Mouse (Mus musculus) heart, embryonic 16.5 days (tissue): Measurements from ENCODE around the gene Ciapin1. TPM values are rescaled to one million over a fixed set of nuclear protein-coding genes. Genes with fewer than 3 reads are reported as not detected.
"Not testable (repeated sequence)": the region's sequence is repeated elsewhere in the genome, so short reads cannot be mapped to it uniquely, and the experiment has no call there.

Experiments
- ATAC-seq: fragments of 200-750 bp; cut with Nextera tagmentation; replicated peaks from 2 replicates; pipeline ENCODE4 v1.8.0; 2017; ENCODE audit warnings: moderate number of reproducible peaks; ENCODE audit not compliant: insufficient read depth, low FRiP score; ENCODE audit errors: extremely low read depth
- H3K27ac ChIP-seq: fragments of 300-500 bp; sonication (generic); 2 replicates; pipeline ENCODE4 v1.5.1; 2014; ENCODE audit warnings: mild to moderate bottlenecking, low read length, control low read depth, moderate library complexity
- H3K27me3 ChIP-seq: fragments of 300-500 bp; sonication (generic); 2 replicates; pipeline ENCODE4 v1.6.1; 2014; ENCODE audit warnings: low read length, mixed read lengths; ENCODE audit not compliant: control insufficient read depth, insufficient read depth
- H3K36me3 ChIP-seq: fragments of 300-500 bp; sonication (generic); 2 replicates; pipeline ENCODE4 v1.6.1; 2014; ENCODE audit not compliant: control insufficient read depth, insufficient read depth
- H3K4me1 ChIP-seq: fragments of 300-500 bp; sonication (generic); 2 replicates; pipeline ENCODE4 v1.6.1; 2014; ENCODE audit warnings: low read length, mixed read lengths; ENCODE audit not compliant: control insufficient read depth, insufficient read depth
- H3K4me2 ChIP-seq: fragments of 300-500 bp; sonication (generic); 2 replicates; pipeline ENCODE4 v1.6.1; 2014; ENCODE audit warnings: low read depth, mild to moderate bottlenecking, control low read depth, low read length
- H3K4me3 ChIP-seq: fragments of 300-500 bp; sonication (generic); 2 replicates; pipeline ENCODE4 v1.5.1; 2014; ENCODE audit warnings: mild to moderate bottlenecking, control low read depth, low read length
- H3K9ac ChIP-seq: fragments of 300-500 bp; sonication (generic); 2 replicates; pipeline ENCODE4 v1.6.1; 2014; ENCODE audit warnings: low read length, control low read depth
- H3K9me3 ChIP-seq: fragments of 300-500 bp; sonication (generic); replicated peaks from 2 replicates; pipeline ENCODE4 v1.6.1; 2016; ENCODE audit warnings: low read length; ENCODE audit not compliant: control insufficient read depth
- WGBS: fragments of 180-500 bp; shearing (Covaris S2); extraction: QIAGEN DNeasy Blood & Tissue Kit; methylation state at CpG from one replicate; pipeline ENCODE4 v1.1.7; 2014; 5-methylcytosine and 5-hydroxymethylcytosine counted together
- polyA plus RNA-seq: library from polyadenylated mRNA; unstranded; fragments of >200 nt; fragmentation: Nextera tagmentation; extraction: Ambion mirVana; gene quantifications from 2 replicates; pipeline ENCODE4 v1.2.1, GENCODE M21; 2015

The Ciapin1 gene
- polyA plus RNA-seq, 1 experiment from 2014 or later = 98.8 TPM

- Histone ChIP-seq H3K4me2 (peak overlapping the region; percentile 95), H3K9ac (peak overlapping the region; percentile 99), H3K27ac (no peak overlapping the region), H3K4me1 (peaks cover 16% of the 10 kb centered on the region), H3K27me3 (no peaks in the 10 kb centered on the region), H3K4me3 (peak overlapping the region; percentile 99), H3K36me3 (peaks cover 6% of the 10 kb centered on the region), H3K9me3 (no peaks in the 10 kb centered on the region)
- WGBS = 59% methylated on average over 11 of the region's 11 CpGs
- no peak for ATAC-seq
These were observed 1.5 kb downstream of the Ciapin1 start for GRCm38 (mm10) chr8:94836456-94837240.

DNA sequence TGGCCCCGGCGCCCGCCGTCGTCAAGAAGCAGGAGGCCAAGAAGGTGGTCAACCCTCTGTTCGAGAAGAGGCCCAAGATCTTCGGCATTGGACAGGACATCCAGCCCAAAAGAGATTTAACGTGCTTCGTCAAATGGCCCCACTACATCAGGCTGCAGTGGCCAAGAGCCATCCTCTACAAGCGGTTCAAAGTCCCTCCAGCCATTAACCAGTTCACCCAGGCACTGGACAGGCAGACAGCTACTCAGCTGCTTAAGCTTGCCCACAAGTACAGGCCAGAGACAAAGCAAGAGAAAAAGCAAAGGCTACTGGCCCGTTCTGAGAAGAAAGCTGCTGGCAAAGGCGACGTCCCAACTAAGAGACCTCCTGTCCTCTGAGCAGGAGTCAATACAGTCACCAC, 2.4 kb downstream of the Ciapin1 start:
- ATAC-seq, H3K4me3 ChIP-seq, H3K9me3 ChIP-seq, H3K4me2 ChIP-seq, H3K9ac ChIP-seq, H3K27ac ChIP-seq, H3K27me3 ChIP-seq: not testable (repeated sequence)
- 94% methylated on average over 13 of the region's 13 CpGs for WGBS
- H3K4me1 ChIP-seq = peaks cover 16% of the 10 kb centered on the region
- H3K36me3 ChIP-seq = peaks cover 11% of the 10 kb centered on the region

DNA sequence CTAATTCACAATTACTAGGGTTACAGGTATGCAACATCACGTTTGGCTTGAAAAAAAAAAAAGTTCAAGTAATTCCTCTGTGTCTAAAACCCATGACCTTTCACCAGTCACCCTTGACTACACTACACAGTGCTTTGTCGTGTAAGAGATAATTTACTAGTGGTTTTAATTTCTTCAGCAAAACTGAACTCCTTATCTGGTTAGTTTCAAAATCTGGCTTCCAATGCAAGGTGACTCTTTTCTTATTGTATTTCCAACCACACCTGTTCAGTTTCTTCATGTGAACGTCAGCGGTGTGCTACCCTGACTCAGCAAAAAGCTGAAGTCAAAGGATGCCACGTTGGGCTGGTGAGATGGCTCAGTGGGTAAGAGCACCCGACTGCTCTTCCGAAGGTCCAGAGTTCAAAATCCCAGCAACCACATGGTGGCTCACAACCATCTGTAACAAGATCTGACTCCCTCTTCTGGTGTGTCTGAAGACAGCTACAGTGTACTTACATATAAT, 4.2 kb downstream of the Ciapin1 start:
- not testable (repeated sequence) for H3K27me3 ChIP-seq, H3K27ac ChIP-seq, H3K4me2 ChIP-seq, H3K9ac ChIP-seq, H3K4me3 ChIP-seq, H3K9me3 ChIP-seq, ATAC-seq
- H3K4me1 ChIP-seq = peaks cover 12% of the 10 kb centered on the region
- peaks cover 14% of the 10 kb centered on the region for H3K36me3 ChIP-seq
- WGBS = 76% methylated on average over 7 of the region's 7 CpGs

DNA sequence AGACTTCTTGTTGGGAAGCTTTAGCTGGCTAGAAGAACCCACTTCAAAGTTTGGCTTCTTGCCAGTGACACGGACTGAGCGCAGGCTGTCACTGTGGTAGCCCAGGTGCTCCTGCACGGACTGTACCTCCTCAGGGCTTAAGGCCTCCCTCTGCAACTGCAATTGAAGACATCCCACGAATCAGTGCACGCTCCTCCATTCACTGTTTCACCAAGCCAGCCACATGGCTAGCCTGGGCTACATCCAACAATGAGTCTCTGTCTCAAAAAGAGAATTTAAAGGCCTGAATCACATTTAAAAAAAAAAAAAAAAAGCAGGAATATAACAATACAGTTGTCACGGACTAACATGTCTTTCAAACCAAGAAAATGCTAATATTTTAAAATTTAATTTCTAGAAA, 9.9 kb downstream of the Ciapin1 start:
- H3K27me3 ChIP-seq = no peaks in the 10 kb centered on the region
- 80% methylated on average over 6 of the region's 6 CpGs for WGBS
- no peak overlapping the region for H3K9ac ChIP-seq
- peaks cover 53% of the 10 kb centered on the region for H3K36me3 ChIP-seq
- H3K9me3 ChIP-seq = no peaks in the 10 kb centered on the region
- H3K27ac ChIP-seq = no peak overlapping the region
- no peaks in the 10 kb centered on the region; the same call in 1 of the 2 replicates for H3K4me1 ChIP-seq
- no peak overlapping the region for H3K4me3 ChIP-seq
- no peak overlapping the region for H3K4me2 ChIP-seq
- ATAC-seq = no peak

DNA sequence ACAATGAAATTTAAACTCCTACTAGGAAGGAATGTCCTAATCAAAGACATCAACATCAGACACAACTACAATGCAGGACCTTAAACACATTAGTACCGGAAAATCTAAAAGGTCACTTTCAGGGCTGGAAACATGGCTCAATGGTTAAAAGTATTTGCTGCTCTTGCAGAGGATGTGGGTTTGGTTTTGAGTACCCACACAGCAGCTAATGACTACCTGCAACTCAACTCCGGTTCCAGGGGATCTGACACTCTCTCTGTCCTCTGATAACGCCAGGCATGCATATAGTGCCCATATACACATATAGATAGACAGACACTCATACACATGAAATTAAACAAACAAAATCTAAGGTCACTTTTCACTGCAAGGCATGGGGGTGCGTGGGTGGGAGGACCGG, 11.9 kb downstream of the Ciapin1 start:
- Histone ChIP-seq H3K9ac (no peak overlapping the region), H3K4me2 (no peak overlapping the region), H3K27ac (no peak overlapping the region), H3K4me3 (no peak overlapping the region), H3K36me3 (peaks cover 59% of the 10 kb centered on the region), H3K4me1 (no peaks in the 10 kb centered on the region), H3K27me3 (no peaks in the 10 kb centered on the region), H3K9me3 (no peaks in the 10 kb centered on the region)
- 93% methylated on average over 5 of the region's 5 CpGs for WGBS
- no peak for ATAC-seq

GRCm38 (mm10) chr8:94825170-94825569, 13.0 kb downstream of the Ciapin1 start:
- Histone ChIP-seq H3K27me3 (no peaks in the 10 kb centered on the region), H3K36me3 (peaks cover 58% of the 10 kb centered on the region), H3K4me3 (no peak overlapping the region), H3K4me2 (no peak overlapping the region), H3K4me1 (no peaks in the 10 kb centered on the region), H3K9me3 (no peaks in the 10 kb centered on the region), H3K9ac (no peak overlapping the region), H3K27ac (no peak overlapping the region)
- no peak for ATAC-seq
- 81% methylated on average over 6 of the region's 6 CpGs for WGBS

GRCm38 (mm10) chr8:94822637-94823560, 15.3 kb downstream of the Ciapin1 start:
- H3K27ac ChIP-seq = no peak overlapping the region
- H3K27me3 ChIP-seq = no peaks in the 10 kb centered on the region
- H3K4me3 ChIP-seq = no peak overlapping the region
- H3K4me2 ChIP-seq = no peak overlapping the region
- peaks cover 49% of the 10 kb centered on the region for H3K36me3 ChIP-seq
- H3K4me1 ChIP-seq = no peaks in the 10 kb centered on the region
- WGBS = 76% methylated on average over 23 of the region's 23 CpGs
- H3K9me3 ChIP-seq = no peaks in the 10 kb centered on the region
- ATAC-seq = 0 out of 2 replicates have a peak, but pooled peaks have one; percentile 65
- no peak overlapping the region for H3K9ac ChIP-seq

DNA sequence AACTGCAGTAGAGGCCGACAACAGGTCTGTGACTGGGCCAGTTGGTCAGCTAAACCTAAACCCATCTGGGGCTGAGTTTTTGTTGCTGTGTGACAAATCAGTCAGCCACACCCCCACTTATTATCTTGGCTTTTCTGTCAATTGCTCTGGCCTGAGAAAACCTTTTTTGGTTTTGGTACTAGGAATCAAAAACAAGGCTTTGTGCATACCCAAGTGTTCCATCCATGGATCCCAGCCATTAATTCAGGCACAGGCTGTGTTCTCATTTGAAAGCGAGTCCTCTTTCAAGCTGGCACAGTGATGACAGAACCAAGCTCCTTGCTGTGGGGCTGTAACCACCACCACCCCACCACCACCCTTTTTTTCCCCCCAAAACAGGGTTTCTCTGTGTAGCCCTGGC, 16.8 kb downstream of the Ciapin1 start:
- Histone ChIP-seq H3K9me3 (no peaks in the 10 kb centered on the region), H3K27ac (no peak overlapping the region), H3K27me3 (no peaks in the 10 kb centered on the region), H3K4me1 (no peaks in the 10 kb centered on the region), H3K4me3 (no peak overlapping the region), H3K9ac (no peak overlapping the region), H3K36me3 (peaks cover 38% of the 10 kb centered on the region), H3K4me2 (no peak overlapping the region)
- no peak for ATAC-seq
- 92% methylated on average over 2 of the region's 2 CpGs for WGBS

DNA sequence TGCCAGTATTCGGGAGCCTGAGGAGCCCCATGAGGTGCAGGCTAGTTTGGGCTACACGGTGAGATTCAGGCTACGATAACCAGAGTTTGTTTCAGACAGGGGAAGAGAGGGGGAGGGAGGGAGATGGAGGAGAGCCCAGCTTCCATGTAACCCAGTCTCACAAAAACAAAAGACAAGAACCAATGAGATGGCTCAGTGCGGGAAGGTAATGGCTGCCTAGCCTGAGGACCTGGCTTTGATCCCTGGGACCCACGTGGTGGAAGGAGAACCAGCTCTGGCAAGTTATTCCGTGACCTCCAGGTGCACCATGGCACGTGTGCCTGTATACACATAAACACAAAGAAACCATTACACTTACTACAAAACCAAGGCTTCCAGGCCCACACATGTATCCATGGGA, 17.6 kb downstream of the Ciapin1 start:
- no peak overlapping the region for H3K4me2 ChIP-seq
- no peaks in the 10 kb centered on the region for H3K4me1 ChIP-seq
- no peak overlapping the region for H3K9ac ChIP-seq
- 88% methylated on average over 7 of the region's 7 CpGs for WGBS
- H3K9me3 ChIP-seq = no peaks in the 10 kb centered on the region
- ATAC-seq = no peak
- H3K4me3 ChIP-seq = no peak overlapping the region
- no peak overlapping the region for H3K27ac ChIP-seq
- peaks cover 36% of the 10 kb centered on the region for H3K36me3 ChIP-seq
- H3K27me3 ChIP-seq = no peaks in the 10 kb centered on the region
